Mouse (Mus musculus) kidney, postnatal 4 days (tissue): ENCODE data around the gene Kansl3.

Source experiments
- DNase-seq, 2 experiments: peaks; one replicate each; pipeline ENCODE4 v3.0.0; 2021; ENCODE audit warnings: mixed read lengths in 2 of 2

Kansl3 gene

GRCm38 (mm10) chr1:36321829-36322573 is 47.0 kb downstream of the Kansl3 start:
- DNase-seq = peak in 1 of 2 experiments; percentile 43

GRCm38 (mm10) chr1:36321164-36321563 is 47.8 kb downstream of the Kansl3 start:
- no peak for DNase-seq

- DNase-seq = no peak
Observed at GRCm38 (mm10) chr1:36315776-36316100, 53.2 kb downstream of the Kansl3 start.

- DNase-seq = peak in 1 of 2 experiments; percentile 50
Observed at GRCm38 (mm10) chr1:36314959-36315775, 53.8 kb downstream of the Kansl3 start.

GRCm38 (mm10) chr1:36309498-36309901 is 59.5 kb downstream of the Kansl3 start:
- DNase-seq = peak in 1 of 2 experiments; percentile 53

- DNase-seq = no peak
Observed at GRCm38 (mm10) chr1:36308966-36309475, 60.0 kb downstream of the Kansl3 start.

GRCm38 (mm10) chr1:36308451-36308901 is 60.5 kb downstream of the Kansl3 start:
- peak; percentile 37 to 53 for DNase-seq

- DNase-seq = peak; percentile 89 to 94
Observed at GRCm38 (mm10) chr1:36307495-36308280, 61.3 kb downstream of the Kansl3 start, which contains the start of gene Arid5a. Gene Arid5a (plus strand): TSS chr1:36307733.

GRCm38 (mm10) chr1:36307121-36307494 is 61.9 kb downstream of the Kansl3 start:
- DNase-seq = no peak

- DNase-seq = no peak
Observed at GRCm38 (mm10) chr1:36306120-36306519, 62.9 kb downstream of the Kansl3 start.

GRCm38 (mm10) chr1:36304764-36305163 is 64.2 kb downstream of the Kansl3 start:
- DNase-seq = peak in 1 of 2 experiments; percentile 27

- peak; percentile 65 to 74 for DNase-seq
Observed at GRCm38 (mm10) chr1:36303381-36304320, 65.3 kb downstream of the Kansl3 start.

GRCm38 (mm10) chr1:36302957-36303356 is 66.0 kb downstream of the Kansl3 start:
- no peak for DNase-seq

GRCm38 (mm10) chr1:36302273-36302672 is 66.7 kb downstream of the Kansl3 start:
- no peak for DNase-seq

GRCm38 (mm10) chr1:36300486-36300885 is 68.5 kb downstream of the Kansl3 start:
- DNase-seq = no peak

- DNase-seq = no peak
Observed at GRCm38 (mm10) chr1:36299676-36300075, 69.3 kb downstream of the Kansl3 start.

- no peak for DNase-seq
Observed at GRCm38 (mm10) chr1:36299126-36299525, 69.9 kb downstream of the Kansl3 start.

GRCm38 (mm10) chr1:36298107-36298506 is 70.9 kb downstream of the Kansl3 start:
- DNase-seq = no peak

GRCm38 (mm10) chr1:36296466-36297149 is 72.4 kb downstream of the Kansl3 start:
- DNase-seq = no peak

GRCm38 (mm10) chr1:36294402-36294801 is 74.6 kb downstream of the Kansl3 start:
- DNase-seq = no peak

- DNase-seq = no peak
Observed at GRCm38 (mm10) chr1:36293470-36293869, 75.5 kb downstream of the Kansl3 start.
